Mouse (Mus musculus) myocyte (in vitro differentiated cells): ENCODE measurements around the gene Ubac2.

Experiments
- E2F4 ChIP-seq: IDR thresholded peaks from one replicate; pipeline ENCODE4 v1.6.1; 2011; ENCODE audit warnings: mild to moderate bottlenecking, control low read depth, moderate library complexity; ENCODE audit not compliant: insufficient read depth
- MYOD1 ChIP-seq, 3 experiments: IDR thresholded peaks; one replicate each; pipeline ENCODE4 v1.6.1; 2011; ENCODE audit warnings: control low read depth in 2 of 3, low read depth in 2 of 3, mild to moderate bottlenecking in 2 of 3, moderate library complexity in 1 of 3; ENCODE audit not compliant: insufficient read length in 2 of 3, control insufficient read depth in 1 of 3
- MYOG ChIP-seq, 3 experiments: IDR thresholded peaks; one replicate each; pipeline ENCODE4 v1.6.1; 2011; ENCODE audit warnings: control low read depth in 2 of 3, low read depth in 2 of 3, mild to moderate bottlenecking in 2 of 3; ENCODE audit not compliant: insufficient read length in 2 of 3, control insufficient read depth in 1 of 3, insufficient read depth in 1 of 3
- POLR2A ChIP-seq: IDR thresholded peaks from one replicate; pipeline ENCODE4 v1.6.1; 2011; ENCODE audit warnings: low read depth, mild to moderate bottlenecking, control low read depth, moderate library complexity; ENCODE audit not compliant: insufficient read length
- POLR2AphosphoS2 ChIP-seq: IDR thresholded peaks from one replicate; pipeline ENCODE4 v1.6.1; 2011; ENCODE audit warnings: low read depth, control low read depth; ENCODE audit not compliant: insufficient read length
- TCF12 ChIP-seq: IDR thresholded peaks from one replicate; pipeline ENCODE4 v1.6.1; 2011; ENCODE audit warnings: mild to moderate bottlenecking, control low read depth; ENCODE audit not compliant: poor library complexity, insufficient read depth, severe bottlenecking
- TCF3 ChIP-seq: IDR thresholded peaks from one replicate; pipeline ENCODE4 v1.6.1; 2011; ENCODE audit warnings: low read depth, control low read depth; ENCODE audit not compliant: insufficient read length
- USF1 ChIP-seq: IDR thresholded peaks from one replicate; pipeline ENCODE4 v1.6.1; 2011; ENCODE audit warnings: low read depth, mild to moderate bottlenecking, control low read depth, moderate library complexity

DNA sequence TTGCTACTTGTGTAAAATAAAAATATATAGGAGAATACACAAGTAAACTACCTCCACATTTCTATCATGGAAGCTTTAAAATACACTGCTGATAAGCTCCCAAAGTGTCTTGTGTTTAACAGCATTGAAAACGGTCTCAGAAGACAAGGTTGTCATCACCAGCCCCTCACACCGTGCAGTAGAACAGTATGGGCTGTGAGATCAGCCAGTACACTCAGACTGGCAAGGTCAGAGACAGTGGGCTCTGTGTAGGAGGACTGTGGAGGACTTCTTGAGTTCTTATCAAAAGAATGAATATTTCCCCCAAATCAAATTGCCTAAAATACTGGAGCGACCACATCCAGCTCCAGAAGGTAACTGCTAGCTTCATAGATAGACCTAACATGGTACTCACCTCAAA lies 61.2 kb downstream of the Ubac2 start:
- TF ChIP-seq USF1 (no peak), POLR2A (no peak), POLR2AphosphoS2 (no peak), E2F4 (no peak), MYOD1 (IDR thresholded peaks at IDR 0.05; ENCODE audit: control insufficient read depth in 1 of 3, insufficient read length in 2 of 3, low read depth in 2 of 3) (no peak), TCF3 (no peak), MYOG (IDR thresholded peaks at IDR 0.05; ENCODE audit: control insufficient read depth in 1 of 3, insufficient read depth in 1 of 3, insufficient read length in 2 of 3, low read depth in 2 of 3) (no peak), TCF12 (no peak)
